Mouse (Mus musculus): ENCODE results near the gene Agbl4. TPM values are rescaled to one million over a fixed set of nuclear protein-coding genes. Genes with fewer than 3 reads are reported as not detected.

Agbl4 gene
- total RNA-seq, 1 experiment, result not detected

GRCm38 (mm10) chr4:111621865-111622264, 1224.4 kb downstream of the Agbl4 start:
- Histone ChIP-seq H3K27ac (ENCODE audit: insufficient read depth, low read depth, low read length, poor library complexity, severe bottlenecking) (no peak overlapping the region), H3K9ac (ENCODE audit: insufficient read depth, low read depth, low read length, poor library complexity, severe bottlenecking) (no peak overlapping the region), H3K4me1 (ENCODE audit: control insufficient read depth in 2 of 2, insufficient read depth in 2 of 2, low read length in 2 of 2, poor library complexity in 1 of 2) (no peaks in the 10 kb centered on the region), H3K36me3 (ENCODE audit: control insufficient read depth, insufficient read depth, low read length, poor library complexity, severe bottlenecking) (no peaks in the 10 kb centered on the region), H3K9me3 (ENCODE audit: control insufficient read depth, insufficient read depth, low read depth, low read length) (no peaks in the 10 kb centered on the region), H3K4me3 (ENCODE audit: insufficient read depth in 1 of 2, low read depth in 1 of 2, low read length in 2 of 2, poor library complexity in 1 of 2, severe bottlenecking in 1 of 2) (no peak overlapping the region)
- in situ Hi-C loops (cut with MboI; ENCODE audit: low sequenced_read_pairs in 2 of 2, unreplicated experiment in 2 of 2), result loop anchor here in 1 of 2 experiments (10.0 kb wide), 1 partner anchor 127 kb away; no protein-coding TSS in a partner anchor
- TF ChIP-seq ZC3H11A (IDR thresholded peaks at IDR 0.05; ENCODE audit: borderline replicate concordance, low read depth, low read length), result no peak
- no peak for DNase-seq (ENCODE audit: low read depth, low spot score)

- no peaks in the 10 kb centered on the region for H3K9me3 ChIP-seq (ENCODE audit: control insufficient read depth, insufficient read depth, low read depth, low read length)
- H3K4me3 ChIP-seq (ENCODE audit: insufficient read depth in 1 of 2, low read depth in 1 of 2, low read length in 2 of 2, poor library complexity in 1 of 2, severe bottlenecking in 1 of 2), result no peak overlapping the region
- in situ Hi-C loops (cut with MboI; ENCODE audit: low sequenced_read_pairs in 2 of 2, unreplicated experiment in 2 of 2), result loop anchor here in 1 of 2 experiments (10.0 to 25.0 kb wide), 2 partner anchors 130 to 1588 kb away; no protein-coding TSS in a partner anchor
- TF ChIP-seq MAFK (IDR thresholded peaks at IDR 0.05; ENCODE audit: insufficient read depth, low read depth, low read length) (no peak), CHD2 (IDR thresholded peaks at IDR 0.05; ENCODE audit: low read depth, low read length) (no peak), HCFC1 (IDR thresholded peaks at IDR 0.05; ENCODE audit: borderline replicate concordance, insufficient read depth, low read length) (no peak), ZNF384 (IDR thresholded peaks at IDR 0.05; ENCODE audit: low read depth, low read length) (no peak), ZC3H11A (IDR thresholded peaks at IDR 0.05; ENCODE audit: borderline replicate concordance, low read depth, low read length) (no peak)
- H3K27ac ChIP-seq (ENCODE audit: insufficient read depth, low read depth, low read length, poor library complexity, severe bottlenecking), result no peak overlapping the region
- H3K9ac ChIP-seq (ENCODE audit: insufficient read depth, low read depth, low read length, poor library complexity, severe bottlenecking), result no peak overlapping the region
- no peaks in the 10 kb centered on the region for H3K4me1 ChIP-seq (ENCODE audit: control insufficient read depth in 2 of 2, insufficient read depth in 2 of 2, low read length in 2 of 2, poor library complexity in 1 of 2)
- no peak for DNase-seq (ENCODE audit: low read depth, low spot score)
- H3K36me3 ChIP-seq (ENCODE audit: control insufficient read depth, insufficient read depth, low read length, poor library complexity, severe bottlenecking), result no peaks in the 10 kb centered on the region
Measured at GRCm38 (mm10) chr4:111624914-111625313, 1227.5 kb downstream of the Agbl4 start.

- H3K27ac ChIP-seq (ENCODE audit: insufficient read depth, low read depth, low read length, poor library complexity, severe bottlenecking), result no peak overlapping the region
- TF ChIP-seq ZNF384 (IDR thresholded peaks at IDR 0.05; ENCODE audit: low read depth, low read length) (peak; percentile 49; the same call in 1 of the 2 replicates), MAFK (IDR thresholded peaks at IDR 0.05; ENCODE audit: insufficient read depth, low read depth, low read length) (no peak), HCFC1 (IDR thresholded peaks at IDR 0.05; ENCODE audit: borderline replicate concordance, insufficient read depth, low read length) (no peak), ZC3H11A (IDR thresholded peaks at IDR 0.05; ENCODE audit: borderline replicate concordance, low read depth, low read length) (peak; percentile 88), CHD2 (IDR thresholded peaks at IDR 0.05; ENCODE audit: low read depth, low read length) (no peak)
- in situ Hi-C loops (cut with MboI; ENCODE audit: low sequenced_read_pairs in 2 of 2, unreplicated experiment in 2 of 2), result loop anchor here in 1 of 2 experiments (10.0 to 25.0 kb wide), 2 partner anchors 131 to 1589 kb away; no protein-coding TSS in a partner anchor
Measured at GRCm38 (mm10) chr4:111626118-111626830, 1228.8 kb downstream of the Agbl4 start.

GRCm38 (mm10) chr4:111632615-111633014, 1235.2 kb downstream of the Agbl4 start:
- H3K9ac ChIP-seq (ENCODE audit: insufficient read depth, low read depth, low read length, poor library complexity, severe bottlenecking), result no peak overlapping the region
- no peaks in the 10 kb centered on the region for H3K4me1 ChIP-seq (ENCODE audit: control insufficient read depth in 2 of 2, insufficient read depth in 2 of 2, low read length in 2 of 2, poor library complexity in 1 of 2)
- H3K36me3 ChIP-seq (ENCODE audit: control insufficient read depth, insufficient read depth, low read length, poor library complexity, severe bottlenecking), result no peaks in the 10 kb centered on the region
- in situ Hi-C loops (cut with MboI; ENCODE audit: low sequenced_read_pairs in 2 of 2, unreplicated experiment in 2 of 2), result loop anchor here in 1 of 2 experiments (25.0 kb wide), 1 partner anchor 1595 kb away; no protein-coding TSS in a partner anchor
- no peaks in the 10 kb centered on the region for H3K9me3 ChIP-seq (ENCODE audit: control insufficient read depth, insufficient read depth, low read depth, low read length)
- no peak overlapping the region for H3K4me3 ChIP-seq (ENCODE audit: insufficient read depth in 1 of 2, low read depth in 1 of 2, low read length in 2 of 2, poor library complexity in 1 of 2, severe bottlenecking in 1 of 2)
- H3K27ac ChIP-seq (ENCODE audit: insufficient read depth, low read depth, low read length, poor library complexity, severe bottlenecking), result no peak overlapping the region
- DNase-seq (ENCODE audit: low read depth, low spot score), result no peak
- TF ChIP-seq HCFC1 (IDR thresholded peaks at IDR 0.05; ENCODE audit: borderline replicate concordance, insufficient read depth, low read length) (no peak), CHD2 (IDR thresholded peaks at IDR 0.05; ENCODE audit: low read depth, low read length) (no peak), ZNF384 (IDR thresholded peaks at IDR 0.05; ENCODE audit: low read depth, low read length) (no peak), ZC3H11A (IDR thresholded peaks at IDR 0.05; ENCODE audit: borderline replicate concordance, low read depth, low read length) (no peak), MAFK (IDR thresholded peaks at IDR 0.05; ENCODE audit: insufficient read depth, low read depth, low read length) (no peak)

More at GRCm38 (mm10) chr4:111626118-111626830, 1228.8 kb downstream of the Agbl4 start:
- Histone ChIP-seq H3K4me3 (ENCODE audit: insufficient read depth in 1 of 2, low read depth in 1 of 2, low read length in 2 of 2, poor library complexity in 1 of 2, severe bottlenecking in 1 of 2) (no peak overlapping the region), H3K9ac (ENCODE audit: insufficient read depth, low read depth, low read length, poor library complexity, severe bottlenecking) (no peak overlapping the region), H3K36me3 (ENCODE audit: control insufficient read depth, insufficient read depth, low read length, poor library complexity, severe bottlenecking) (no peaks in the 10 kb centered on the region), H3K9me3 (ENCODE audit: control insufficient read depth, insufficient read depth, low read depth, low read length) (no peaks in the 10 kb centered on the region), H3K4me1 (ENCODE audit: control insufficient read depth in 2 of 2, insufficient read depth in 2 of 2, low read length in 2 of 2, poor library complexity in 1 of 2) (no peaks in the 10 kb centered on the region)
- peak; percentile 60 for DNase-seq (ENCODE audit: low read depth, low spot score)

Data from ES-E14 (cell line).